Mouse (Mus musculus) kidney, embryonic 16.5 days (tissue): ENCODE results near the gene Ensa. TPM values are rescaled to one million over a fixed set of nuclear protein-coding genes. Genes with fewer than 3 reads are reported as not detected.

ENCODE experiments used
- ATAC-seq: fragments of 200-750 bp; cut with Nextera tagmentation; 2 replicates; pipeline ENCODE4 v1.8.0; 2017; ENCODE audit warnings: moderate TSS enrichment; ENCODE audit not compliant: low FRiP score, low TSS enrichment
- H3K27ac ChIP-seq: fragments of 300-500 bp; sonication (generic); 2 replicates; pipeline ENCODE4 v1.5.1; 2014; ENCODE audit warnings: low read length
- H3K27me3 ChIP-seq: fragments of 300-500 bp; sonication (generic); 2 replicates; pipeline ENCODE4 v1.6.1; 2014; ENCODE audit warnings: low read length, control low read depth, mixed read lengths; ENCODE audit not compliant: insufficient read depth
- H3K36me3 ChIP-seq: fragments of 300-500 bp; sonication (generic); 2 replicates; pipeline ENCODE4 v1.6.1; 2014; ENCODE audit warnings: low read length, control low read depth, mixed read lengths; ENCODE audit not compliant: insufficient read depth
- H3K4me1 ChIP-seq: fragments of 300-500 bp; sonication (generic); 2 replicates; pipeline ENCODE4 v1.6.1; 2014; ENCODE audit warnings: low read length, control low read depth, mixed read lengths; ENCODE audit not compliant: insufficient read depth
- H3K4me2 ChIP-seq: fragments of 300-500 bp; sonication (generic); replicated peaks from 2 replicates; pipeline ENCODE4 v1.6.1; 2014; ENCODE audit warnings: low read depth, low read length
- H3K4me3 ChIP-seq: fragments of 300-500 bp; sonication (generic); 2 replicates; pipeline ENCODE4 v1.5.1; 2014; ENCODE audit warnings: mild to moderate bottlenecking, low read length
- H3K9ac ChIP-seq: fragments of 300-500 bp; sonication (generic); replicated peaks from 2 replicates; pipeline ENCODE4 v1.6.1; 2014; ENCODE audit warnings: low read length
- H3K9me3 ChIP-seq: fragments of 300-500 bp; sonication (generic); 2 replicates; pipeline ENCODE4 v1.6.1; 2016; ENCODE audit warnings: low read length, control low read depth
- WGBS: fragments of 180-500 bp; shearing (Covaris S2); extraction: QIAGEN DNeasy Blood & Tissue Kit; methylation state at CpG from one replicate; pipeline ENCODE4 v1.1.7; 2014; 5-methylcytosine and 5-hydroxymethylcytosine counted together
- polyA plus RNA-seq: library from polyadenylated mRNA; unstranded; fragments of >200 nt; fragmentation: Nextera tagmentation; extraction: Ambion mirVana; gene quantifications from 2 replicates; pipeline ENCODE4 v1.2.1, GENCODE M21; 2015

The Ensa gene
- polyA plus RNA-seq, 1 experiment from 2014 or later: 76.4 TPM

DNA sequence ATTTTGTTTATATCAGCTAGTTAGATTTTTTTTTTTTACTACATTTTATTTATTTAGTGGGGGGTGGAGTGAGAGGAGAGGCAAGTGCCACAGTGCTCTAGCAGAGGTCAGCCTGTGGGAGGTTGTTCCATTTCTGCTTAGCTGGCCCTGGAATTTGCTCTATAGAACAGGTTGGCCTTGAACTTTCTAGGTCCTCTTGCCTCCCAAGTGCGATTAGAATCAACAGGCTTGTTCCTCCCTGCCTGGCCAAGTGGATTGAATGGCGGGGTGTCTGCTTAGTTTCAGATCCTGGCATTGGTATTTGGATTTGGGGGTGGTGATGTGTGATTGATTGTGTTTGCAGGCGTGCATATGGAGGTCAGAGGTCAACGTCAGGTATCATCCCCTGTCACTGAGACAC, 11.3 kb downstream of the Ensa start:
- H3K4me2 ChIP-seq: no peak overlapping the region
- no peak for ATAC-seq
- H3K4me3 ChIP-seq: no peak overlapping the region
- H3K9me3 ChIP-seq: no peaks in the 10 kb centered on the region
- 61% methylated on average over 4 of the region's 4 CpGs for WGBS
- H3K27me3 ChIP-seq: no peaks in the 10 kb centered on the region
- H3K4me1 ChIP-seq: peaks cover 14% of the 10 kb centered on the region
- no peak overlapping the region for H3K9ac ChIP-seq
- H3K27ac ChIP-seq: peak overlapping the region; percentile 51
- H3K36me3 ChIP-seq: peaks cover 39% of the 10 kb centered on the region

DNA sequence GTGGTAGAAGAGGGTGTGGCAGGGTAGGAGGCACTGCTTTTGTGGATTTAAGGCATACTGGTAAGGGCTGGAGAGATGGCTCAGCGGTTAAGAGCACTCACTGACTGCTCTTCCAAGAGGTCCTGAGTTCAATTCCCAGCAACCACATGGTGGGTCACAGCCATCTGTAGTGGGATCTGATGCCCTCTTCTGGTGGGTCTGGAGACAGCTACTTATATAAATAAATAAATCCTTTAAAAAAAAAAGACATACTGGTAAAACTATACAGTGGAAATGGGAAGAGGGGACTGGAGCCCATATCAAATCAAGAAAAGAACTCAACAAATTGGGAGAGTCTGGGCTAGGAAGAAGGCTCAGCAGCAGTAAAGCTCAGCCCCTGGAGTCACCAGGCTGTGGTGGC, 14.9 kb downstream of the Ensa start:
- peaks cover 20% of the 10 kb centered on the region for H3K36me3 ChIP-seq
- no peak overlapping the region for H3K4me2 ChIP-seq
- WGBS: 93% methylated on average over 1 of the region's 1 CpGs
- no peak overlapping the region for H3K4me3 ChIP-seq
- peaks cover 12% of the 10 kb centered on the region for H3K4me1 ChIP-seq
- no peaks in the 10 kb centered on the region for H3K27me3 ChIP-seq
- no peaks in the 10 kb centered on the region for H3K9me3 ChIP-seq
- no peak for ATAC-seq
- H3K9ac ChIP-seq: no peak overlapping the region
- no peak overlapping the region for H3K27ac ChIP-seq

DNA sequence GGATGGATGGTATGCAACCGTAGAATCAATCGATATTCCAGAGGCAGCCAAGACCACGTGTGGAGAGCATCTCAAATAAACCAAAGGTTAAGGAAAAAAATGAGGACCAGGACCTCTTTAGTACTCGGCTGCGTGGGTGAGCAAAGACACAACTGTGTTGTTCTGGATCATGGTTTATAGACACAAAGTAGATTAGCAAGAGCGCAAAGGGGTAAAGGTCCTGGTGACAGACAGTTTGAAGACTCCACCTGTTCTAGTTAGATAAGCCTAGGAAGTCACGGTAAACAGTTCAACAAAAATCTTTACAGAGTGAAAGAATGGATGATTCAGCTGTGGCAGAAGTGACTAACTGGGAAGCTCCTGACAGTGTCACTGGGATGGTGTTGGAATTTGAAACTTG, 18.3 kb downstream of the Ensa start:
- ATAC-seq: no peak
- 0 out of 2 replicates have a peak, but pooled peaks cover 3% of the 10 kb centered on the region for H3K36me3 ChIP-seq
- H3K9ac ChIP-seq: no peak overlapping the region
- H3K27me3 ChIP-seq: no peaks in the 10 kb centered on the region
- H3K27ac ChIP-seq: no peak overlapping the region
- H3K4me1 ChIP-seq: 0 out of 2 replicates have a peak, but pooled peaks cover 3% of the 10 kb centered on the region
- no peak overlapping the region for H3K4me2 ChIP-seq
- H3K4me3 ChIP-seq: no peak overlapping the region
- 65% methylated on average over 7 of the region's 7 CpGs for WGBS
- no peaks in the 10 kb centered on the region for H3K9me3 ChIP-seq

DNA sequence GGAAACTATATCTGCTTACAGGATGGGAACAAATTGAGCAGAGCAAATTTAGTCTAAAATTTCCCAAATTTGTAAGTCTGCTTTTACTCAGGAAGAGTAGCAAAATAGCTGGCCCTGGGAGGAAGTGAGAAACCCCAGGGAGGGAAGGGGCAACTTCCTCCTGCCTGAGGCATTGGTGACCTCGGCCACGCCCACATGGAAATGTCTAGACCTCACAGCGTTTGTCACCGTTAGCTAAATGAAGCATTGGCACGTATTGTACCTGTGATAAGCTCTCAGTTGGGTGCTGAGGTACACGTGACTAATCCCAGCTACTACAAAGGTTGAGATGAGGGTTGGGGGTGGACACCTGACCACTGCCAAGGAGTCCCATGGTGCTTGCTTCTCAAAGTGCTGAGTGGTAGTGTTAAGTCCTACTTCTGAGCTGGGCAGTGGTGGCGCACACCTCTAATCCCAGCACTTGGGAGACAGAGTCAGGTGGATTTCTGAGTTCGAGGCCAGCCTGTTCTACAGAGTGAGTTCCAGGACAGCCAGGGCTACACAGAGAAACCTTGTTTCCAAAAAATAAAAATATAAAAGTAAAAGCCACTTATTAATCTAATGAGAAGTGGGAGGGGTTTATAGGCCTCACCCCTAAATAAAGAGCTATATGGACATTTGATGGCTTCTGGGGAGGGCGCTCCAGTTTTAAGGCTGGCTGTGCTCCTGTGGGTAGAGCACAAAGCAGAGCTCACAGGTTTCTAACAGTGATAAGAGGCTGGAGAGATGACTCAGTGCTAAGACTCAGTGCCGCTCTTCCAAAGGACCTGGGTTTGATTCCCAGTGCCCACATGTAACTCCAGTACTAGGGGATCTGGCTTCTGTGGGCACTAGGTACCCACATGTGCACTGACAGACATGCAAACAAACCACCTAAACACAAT, 20.8 kb downstream of the Ensa start:
- H3K4me1 ChIP-seq: peaks cover 7% of the 10 kb centered on the region; the same call in 1 of the 2 replicates
- H3K4me3 ChIP-seq: no peak overlapping the region
- H3K9me3 ChIP-seq: no peaks in the 10 kb centered on the region
- no peaks in the 10 kb centered on the region for H3K36me3 ChIP-seq
- H3K4me2 ChIP-seq: no peak overlapping the region
- H3K9ac ChIP-seq: no peak overlapping the region
- ATAC-seq: no peak
- no peak overlapping the region for H3K27ac ChIP-seq
- WGBS: 67% methylated on average over 10 of the region's 10 CpGs
- no peaks in the 10 kb centered on the region for H3K27me3 ChIP-seq

DNA sequence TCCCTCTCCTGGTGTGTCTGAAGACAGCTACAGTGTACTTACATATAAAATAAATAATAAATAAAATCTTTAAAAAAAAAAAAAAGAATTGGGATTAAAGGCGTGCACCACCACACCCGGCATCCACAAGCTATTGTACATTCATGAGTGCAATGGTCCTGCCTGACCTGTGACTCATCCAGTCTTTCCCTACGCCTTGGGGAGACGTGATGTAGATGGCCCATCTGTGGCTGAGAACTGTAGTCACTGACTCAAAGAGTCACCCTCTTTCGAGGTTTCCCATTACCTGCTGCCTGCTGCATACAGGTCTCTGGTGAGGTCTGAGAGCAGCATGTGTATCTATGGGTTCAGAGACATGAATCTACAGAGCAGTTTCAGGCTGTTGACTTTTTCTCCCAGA, 23.2 kb downstream of the Ensa start:
- no peak overlapping the region for H3K27ac ChIP-seq
- no peak for ATAC-seq
- H3K4me3 ChIP-seq: no peak overlapping the region
- H3K4me2 ChIP-seq: no peak overlapping the region
- H3K36me3 ChIP-seq: no peaks in the 10 kb centered on the region
- peaks cover 16% of the 10 kb centered on the region for H3K4me1 ChIP-seq
- WGBS: 89% methylated on average over 5 of the region's 5 CpGs
- no peaks in the 10 kb centered on the region for H3K9me3 ChIP-seq
- H3K27me3 ChIP-seq: no peaks in the 10 kb centered on the region
- no peak overlapping the region for H3K9ac ChIP-seq

DNA sequence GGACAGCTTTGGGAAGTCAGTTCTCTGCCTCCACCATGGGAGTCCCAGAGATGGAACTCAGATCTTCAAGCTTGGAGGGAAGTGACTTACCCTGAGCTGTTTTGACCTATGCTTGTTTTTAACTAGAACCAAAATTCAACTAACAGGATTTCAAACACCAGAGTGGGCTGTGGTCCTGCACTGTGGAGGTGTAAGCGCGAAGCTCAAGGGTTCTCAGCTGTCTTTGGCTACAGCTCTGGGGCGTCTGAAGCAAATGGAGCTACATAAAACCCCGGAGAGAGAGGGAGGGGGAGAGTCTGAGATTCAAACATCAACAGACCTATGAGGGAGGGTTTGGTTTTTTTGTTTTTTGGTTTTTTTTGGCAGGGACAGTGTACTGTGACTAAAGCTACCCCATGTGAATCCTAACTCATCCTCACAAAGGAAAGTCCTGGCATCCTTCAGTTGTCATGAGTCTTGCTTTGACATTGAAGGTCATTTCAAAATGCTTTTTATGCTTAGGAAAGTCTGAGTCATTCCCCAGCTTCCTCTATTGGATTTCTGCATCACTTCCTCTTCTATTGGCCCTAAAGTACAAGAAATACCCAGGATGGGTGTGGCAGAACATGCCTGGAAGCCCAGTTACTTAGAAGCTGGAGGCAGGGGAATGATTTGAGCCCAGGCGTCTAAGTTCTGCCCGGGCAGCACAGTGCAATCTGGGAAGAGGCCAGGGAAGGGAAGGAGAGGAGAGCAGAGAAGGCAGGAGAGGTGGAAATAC, 25.7 kb downstream of the Ensa start:
- Histone ChIP-seq H3K9ac (0 out of 2 replicates have a peak overlapping the region, but pooled peaks have one; percentile 2), H3K27ac (peak overlapping the region; percentile 81), H3K4me2 (no peak overlapping the region), H3K4me1 (peaks cover 20% of the 10 kb centered on the region), H3K9me3 (no peaks in the 10 kb centered on the region), H3K27me3 (no peaks in the 10 kb centered on the region), H3K4me3 (no peak overlapping the region), H3K36me3 (no peaks in the 10 kb centered on the region)
- 49% methylated on average over 6 of the region's 6 CpGs for WGBS
- no peak for ATAC-seq

DNA sequence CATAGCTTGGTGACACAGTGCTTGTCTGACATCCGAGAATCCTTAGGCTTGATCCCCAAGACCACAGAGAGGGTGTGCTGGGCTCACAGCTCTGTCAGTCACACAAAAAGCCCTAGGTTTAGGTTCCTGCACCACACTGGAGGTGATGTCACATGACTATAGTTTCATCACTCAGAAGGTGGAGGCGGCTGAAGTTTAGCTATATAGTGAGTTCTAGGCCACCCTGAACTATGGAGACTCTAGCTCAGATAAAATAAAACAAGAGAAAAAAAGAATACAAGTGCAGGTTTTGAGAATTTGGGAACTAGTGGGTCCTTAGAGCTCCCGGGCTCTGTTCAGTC, 26.2 kb downstream of the Ensa start:
- H3K27me3 ChIP-seq: no peaks in the 10 kb centered on the region
- no peak overlapping the region for H3K4me2 ChIP-seq
- H3K9ac ChIP-seq: 0 out of 2 replicates have a peak overlapping the region, but pooled peaks have one; percentile 2
- WGBS: 78% methylated on average over 3 of the region's 3 CpGs
- H3K9me3 ChIP-seq: no peaks in the 10 kb centered on the region
- no peak for ATAC-seq
- no peak overlapping the region for H3K4me3 ChIP-seq
- H3K27ac ChIP-seq: peak overlapping the region; percentile 81
- peaks cover 20% of the 10 kb centered on the region for H3K4me1 ChIP-seq
- H3K36me3 ChIP-seq: no peaks in the 10 kb centered on the region

DNA sequence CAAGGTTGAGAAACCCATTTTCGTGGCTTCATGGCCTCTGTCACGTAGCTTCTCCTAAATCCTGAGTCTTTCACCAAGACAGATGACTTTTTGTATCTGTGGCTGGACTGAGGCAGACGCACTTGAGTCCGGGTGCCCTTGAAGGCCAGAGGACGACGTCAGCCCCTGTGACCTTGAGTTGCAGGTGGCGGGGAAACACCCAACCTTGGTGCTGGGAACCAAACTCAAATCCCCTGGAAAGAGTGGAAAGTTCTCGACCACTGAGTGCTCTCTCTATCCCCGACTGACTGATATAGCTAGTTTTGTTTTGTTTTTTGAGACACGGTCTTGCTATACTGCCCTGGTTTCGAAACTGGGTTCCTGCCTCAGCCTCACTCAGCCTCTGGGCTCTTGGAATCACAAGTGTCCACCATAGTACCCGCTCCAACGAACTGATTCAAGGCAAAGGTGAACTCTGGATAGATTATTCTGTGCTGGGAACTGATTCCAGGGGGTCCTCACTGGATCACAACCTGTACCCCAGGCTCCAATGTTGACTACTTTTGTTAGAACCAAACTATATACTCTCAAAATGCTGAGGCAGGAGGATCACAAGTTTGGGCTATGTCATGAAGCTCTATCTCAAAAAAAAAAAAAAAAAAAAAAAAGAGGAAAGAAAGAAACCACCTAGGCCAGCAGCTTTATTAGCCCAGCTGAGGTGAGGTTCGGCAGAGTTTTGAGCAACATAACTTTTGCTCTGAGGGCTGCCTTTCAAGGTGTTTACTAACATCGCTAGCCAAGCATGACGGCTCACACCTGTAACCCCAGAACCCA, 26.8 kb downstream of the Ensa start:
- no peaks in the 10 kb centered on the region for H3K27me3 ChIP-seq
- ATAC-seq: no peak
- no peaks in the 10 kb centered on the region for H3K36me3 ChIP-seq
- 89% methylated on average over 16 of the region's 16 CpGs for WGBS
- no peaks in the 10 kb centered on the region for H3K9me3 ChIP-seq
- H3K4me1 ChIP-seq: peaks cover 20% of the 10 kb centered on the region
- H3K4me2 ChIP-seq: no peak overlapping the region
- peak overlapping the region; percentile 81; the same call in 1 of the 2 replicates for H3K27ac ChIP-seq
- no peak overlapping the region for H3K4me3 ChIP-seq
- no peak overlapping the region for H3K9ac ChIP-seq

DNA sequence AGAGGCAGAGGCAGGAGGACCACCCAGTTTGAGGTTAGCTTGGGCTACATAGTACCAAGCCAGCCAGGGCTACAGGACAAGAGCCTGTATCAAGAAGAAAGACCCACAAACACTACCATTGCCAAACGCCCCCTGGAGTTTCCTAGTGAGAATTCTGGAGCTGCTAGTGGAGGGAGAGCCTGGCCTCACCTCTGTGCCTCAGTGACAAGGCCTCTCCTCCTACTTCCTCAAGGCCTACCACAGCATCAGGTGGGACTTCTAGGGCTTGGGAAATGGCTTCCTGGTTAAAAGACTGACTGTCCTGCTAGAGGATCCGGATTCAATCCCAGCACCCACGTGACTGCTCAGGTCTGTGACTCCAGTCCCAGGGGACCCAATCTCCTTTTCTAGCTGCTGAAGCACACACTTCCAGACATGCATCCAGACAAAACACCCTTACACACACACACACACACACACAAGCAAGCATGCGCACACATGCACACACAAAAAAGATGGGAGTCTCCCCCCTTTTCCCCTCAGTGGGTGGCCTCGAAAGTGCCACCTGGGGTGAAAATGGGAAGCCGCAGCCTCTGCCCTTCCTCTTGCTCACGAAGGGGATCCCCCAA, 27.5 kb downstream of the Ensa start:
- 70% methylated on average over 7 of the region's 7 CpGs for WGBS
- no peaks in the 10 kb centered on the region for H3K36me3 ChIP-seq
- H3K9ac ChIP-seq: 0 out of 2 replicates have a peak overlapping the region, but pooled peaks have one; percentile 16
- H3K4me2 ChIP-seq: no peak overlapping the region
- no peaks in the 10 kb centered on the region for H3K9me3 ChIP-seq
- H3K27ac ChIP-seq: no peak overlapping the region
- no peaks in the 10 kb centered on the region for H3K27me3 ChIP-seq
- ATAC-seq: no peak
- H3K4me1 ChIP-seq: peaks cover 20% of the 10 kb centered on the region
- no peak overlapping the region for H3K4me3 ChIP-seq
